Mouse (Mus musculus): ENCODE results near the gene Aspg.

GRCm38 (mm10) chr12:112158784-112159183 is 52.3 kb downstream of the Aspg start:
- TF ChIP-seq CTCF (IDR thresholded peaks at IDR 0.05; ENCODE audit: control insufficient read depth, insufficient read depth, low read length), result no peak
- TF ChIP-seq POLR2A (IDR thresholded peaks at IDR 0.05; ENCODE audit: borderline replicate concordance, control insufficient read depth, low read depth, low read length), result no peak

Data from bone marrow, adult 2 months (tissue).